Mouse (Mus musculus): ENCODE measurements around the gene Krtdap. TPM values are rescaled to one million over a fixed set of nuclear protein-coding genes. Genes with fewer than 3 reads are reported as not detected.

The Krtdap gene
- polyA plus RNA-seq, 1 experiment: not detected

DNA sequence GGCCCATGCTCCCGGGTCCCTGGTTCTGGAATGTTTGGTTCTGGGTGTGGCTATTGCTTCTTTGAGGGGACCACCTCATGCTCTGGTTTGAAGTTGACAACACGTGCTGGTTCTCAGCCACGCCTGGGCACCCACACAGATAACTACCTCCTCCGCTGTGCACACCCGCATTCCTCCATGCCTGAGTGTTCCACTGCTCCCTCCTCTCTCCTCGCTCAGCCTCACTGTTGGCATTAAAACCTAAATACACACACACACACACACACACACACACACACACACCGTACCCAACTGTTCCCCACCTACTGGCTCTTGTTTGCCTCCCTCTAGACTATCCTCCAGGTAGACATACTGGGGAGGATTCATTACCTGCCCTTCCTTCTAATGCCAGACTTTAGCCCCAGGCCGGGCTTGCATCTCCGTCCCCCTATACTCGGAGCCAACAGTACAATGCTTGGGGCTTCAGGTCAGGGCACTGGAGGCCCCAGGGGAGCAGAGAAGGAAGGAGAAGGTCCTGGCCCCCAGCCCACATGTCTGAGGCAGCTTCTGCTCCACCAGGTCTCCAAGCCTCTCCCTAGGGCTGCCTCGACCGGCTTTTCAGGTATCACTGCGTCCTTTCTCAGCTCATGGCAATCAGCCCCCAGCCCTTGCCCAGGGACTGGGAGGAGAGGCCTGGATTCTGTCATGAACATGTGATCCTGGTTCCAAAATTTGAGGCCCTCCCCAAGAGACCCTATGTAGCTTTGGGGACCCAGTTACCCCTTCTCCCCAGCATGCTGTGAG lies 37.7 kb upstream of the Krtdap start:
- Histone ChIP-seq H3K79me3 (ENCODE audit: low read depth) (no peaks in the 10 kb centered on the region), H3K4me3 (ENCODE audit: insufficient read depth, poor library complexity, severe bottlenecking) (no peak overlapping the region), H3K36me3 (ENCODE audit: control insufficient read depth, insufficient read depth) (no peaks in the 10 kb centered on the region), H3ac (ENCODE audit: control insufficient read depth, insufficient read length, low read depth) (no peak overlapping the region), H3K27me3 (ENCODE audit: control insufficient read depth, insufficient read depth, insufficient read length) (no peaks in the 10 kb centered on the region), H3K79me2 (ENCODE audit: control insufficient read depth, insufficient read depth) (no peaks in the 10 kb centered on the region)
- TF ChIP-seq CTCF (IDR thresholded peaks at IDR 0.05; ENCODE audit: control insufficient read depth, insufficient read depth, insufficient read length): no peak
- TF ChIP-seq MYOD1 (IDR thresholded peaks at IDR 0.05; ENCODE audit: control insufficient read depth, insufficient read length, low read depth): no peak
- no peak for TF ChIP-seq FOSL1 (IDR thresholded peaks at IDR 0.05; ENCODE audit: insufficient read depth, low read length, poor library complexity, severe bottlenecking)
- TF ChIP-seq USF1 (IDR thresholded peaks at IDR 0.05; ENCODE audit: low read depth): no peak
- no peak for TF ChIP-seq CEBPB (IDR thresholded peaks at IDR 0.05; ENCODE audit: low read depth)
- TF ChIP-seq MAX (IDR thresholded peaks at IDR 0.05): no peak
- no peak for TF ChIP-seq MYOG (IDR thresholded peaks at IDR 0.05; ENCODE audit: control insufficient read depth, extremely low read depth, insufficient read length)

DNA sequence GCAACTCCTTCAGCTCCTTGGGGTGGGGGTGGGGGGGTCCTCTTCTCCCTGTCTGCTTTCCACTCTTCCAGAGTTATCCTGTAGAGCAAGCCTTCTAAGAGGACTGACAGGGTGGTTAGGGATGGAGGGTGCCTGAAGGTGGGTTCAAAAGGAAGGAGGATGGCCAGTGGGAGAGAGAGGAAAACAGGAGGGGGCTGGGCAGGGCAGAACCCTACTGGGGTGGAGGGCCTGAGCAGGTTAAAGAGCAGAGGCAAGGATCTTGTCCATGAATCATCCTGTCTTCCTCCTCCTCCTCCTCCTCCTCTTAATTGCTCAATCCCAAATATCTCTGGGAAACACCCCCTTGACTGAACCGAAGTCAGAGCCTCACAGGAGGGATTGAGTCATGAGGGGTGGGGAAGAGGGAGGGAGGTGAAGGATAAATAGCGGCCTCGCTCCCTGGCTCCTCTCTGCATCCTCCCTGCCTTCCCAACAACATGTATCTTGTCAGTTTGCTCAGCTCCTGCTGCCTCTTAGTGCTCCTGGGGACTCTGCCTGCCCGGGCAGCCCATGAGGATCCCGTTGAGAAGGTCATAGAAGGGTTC lies 36.5 kb upstream of the Krtdap start, which contains the start of gene Sbsn:
TSS of gene Sbsn (plus strand) at position 386 of the 584 bp plus-strand sequence.
- no peak for TF ChIP-seq MAX (IDR thresholded peaks at IDR 0.05)
- TF ChIP-seq CEBPB (IDR thresholded peaks at IDR 0.05; ENCODE audit: low read depth): peak; percentile 73
- Histone ChIP-seq H3K4me3 (ENCODE audit: insufficient read depth, poor library complexity, severe bottlenecking) (no peak within 1 kb of the TSS), H3K27me3 (ENCODE audit: control insufficient read depth, insufficient read depth, insufficient read length) (no peaks in the 10 kb centered on the region), H3ac (ENCODE audit: control insufficient read depth, insufficient read length, low read depth) (no peak within 1 kb of the TSS), H3K36me3 (ENCODE audit: control insufficient read depth, insufficient read depth) (no peaks in the 10 kb centered on the region), H3K79me2 (ENCODE audit: control insufficient read depth, insufficient read depth) (no peaks in the 10 kb centered on the region), H3K79me3 (ENCODE audit: low read depth) (no peaks in the 10 kb centered on the region)

DNA sequence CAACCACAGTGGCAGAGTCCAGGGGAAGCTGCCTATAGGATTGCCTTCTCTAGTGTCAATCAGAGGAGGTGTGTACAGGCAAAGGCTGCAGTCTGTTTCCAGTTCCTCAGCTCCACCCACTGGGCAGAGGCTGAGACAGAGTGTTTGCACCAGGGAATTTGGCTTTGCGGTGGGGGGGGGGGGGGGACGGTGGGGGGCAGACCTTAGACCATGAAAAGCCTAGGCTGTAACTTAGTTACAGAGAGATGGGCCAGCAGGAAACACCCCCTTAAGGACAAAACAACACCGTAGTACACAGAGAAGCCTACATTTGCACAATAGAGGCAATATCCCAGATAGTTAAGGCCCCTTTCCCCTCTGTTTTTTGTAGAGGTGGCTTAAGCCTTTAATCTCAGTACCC lies 30.7 kb upstream of the Krtdap start:
- no peaks in the 10 kb centered on the region for H3K36me3 ChIP-seq (ENCODE audit: control insufficient read depth, insufficient read depth)
- H3K79me2 ChIP-seq (ENCODE audit: control insufficient read depth, insufficient read depth): no peaks in the 10 kb centered on the region
- H3K79me3 ChIP-seq (ENCODE audit: low read depth): no peaks in the 10 kb centered on the region
- no peaks in the 10 kb centered on the region for H3K27me3 ChIP-seq (ENCODE audit: control insufficient read depth, insufficient read depth, insufficient read length)
- H3K4me3 ChIP-seq (ENCODE audit: insufficient read depth, poor library complexity, severe bottlenecking): no peak overlapping the region
- TF ChIP-seq CTCF (IDR thresholded peaks at IDR 0.05; ENCODE audit: control insufficient read depth, insufficient read depth, insufficient read length) (no peak), MAX (IDR thresholded peaks at IDR 0.05) (no peak), FOSL1 (IDR thresholded peaks at IDR 0.05; ENCODE audit: insufficient read depth, low read length, poor library complexity, severe bottlenecking) (no peak), MYOD1 (IDR thresholded peaks at IDR 0.05; ENCODE audit: control insufficient read depth, insufficient read length, low read depth) (no peak), CEBPB (IDR thresholded peaks at IDR 0.05; ENCODE audit: low read depth) (no peak), MYOG (IDR thresholded peaks at IDR 0.05; ENCODE audit: control insufficient read depth, extremely low read depth, insufficient read length) (no peak), USF1 (IDR thresholded peaks at IDR 0.05; ENCODE audit: low read depth) (no peak)
- no peak overlapping the region for H3ac ChIP-seq (ENCODE audit: control insufficient read depth, insufficient read length, low read depth)

DNA sequence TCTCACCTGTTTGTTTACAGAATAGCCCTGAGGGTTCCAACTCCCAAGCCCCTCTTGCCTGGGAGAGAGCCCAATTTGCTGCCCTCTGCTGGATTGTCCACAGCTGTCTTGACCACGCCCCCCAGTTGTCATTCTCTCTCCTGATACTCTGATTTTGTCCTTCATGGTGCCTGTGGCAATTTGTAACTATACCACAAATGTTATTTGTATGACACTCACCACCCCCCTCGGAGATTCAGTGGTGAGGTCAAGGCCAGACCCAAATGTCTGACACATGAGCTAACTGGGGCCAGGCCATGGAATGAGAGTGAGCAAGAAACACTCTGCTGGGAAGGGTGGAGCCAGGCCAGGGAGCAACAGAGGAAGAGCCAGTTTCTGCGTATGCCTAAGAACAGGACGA lies 28.8 kb upstream of the Krtdap start:
- Histone ChIP-seq H3K4me3 (ENCODE audit: insufficient read depth, poor library complexity, severe bottlenecking) (no peak overlapping the region), H3K79me3 (ENCODE audit: low read depth) (no peaks in the 10 kb centered on the region), H3K36me3 (ENCODE audit: control insufficient read depth, insufficient read depth) (no peaks in the 10 kb centered on the region), H3K79me2 (ENCODE audit: control insufficient read depth, insufficient read depth) (no peaks in the 10 kb centered on the region), H3ac (ENCODE audit: control insufficient read depth, insufficient read length, low read depth) (no peak overlapping the region), H3K27me3 (ENCODE audit: control insufficient read depth, insufficient read depth, insufficient read length) (peaks cover 14% of the 10 kb centered on the region)
- TF ChIP-seq MYOD1 (IDR thresholded peaks at IDR 0.05; ENCODE audit: control insufficient read depth, insufficient read length, low read depth) (no peak), FOSL1 (IDR thresholded peaks at IDR 0.05; ENCODE audit: insufficient read depth, low read length, poor library complexity, severe bottlenecking) (no peak), CEBPB (IDR thresholded peaks at IDR 0.05; ENCODE audit: low read depth) (no peak), CTCF (IDR thresholded peaks at IDR 0.05; ENCODE audit: control insufficient read depth, insufficient read depth, insufficient read length) (no peak), MYOG (IDR thresholded peaks at IDR 0.05; ENCODE audit: control insufficient read depth, extremely low read depth, insufficient read length) (no peak), USF1 (IDR thresholded peaks at IDR 0.05; ENCODE audit: low read depth) (no peak), MAX (IDR thresholded peaks at IDR 0.05) (no peak)

DNA sequence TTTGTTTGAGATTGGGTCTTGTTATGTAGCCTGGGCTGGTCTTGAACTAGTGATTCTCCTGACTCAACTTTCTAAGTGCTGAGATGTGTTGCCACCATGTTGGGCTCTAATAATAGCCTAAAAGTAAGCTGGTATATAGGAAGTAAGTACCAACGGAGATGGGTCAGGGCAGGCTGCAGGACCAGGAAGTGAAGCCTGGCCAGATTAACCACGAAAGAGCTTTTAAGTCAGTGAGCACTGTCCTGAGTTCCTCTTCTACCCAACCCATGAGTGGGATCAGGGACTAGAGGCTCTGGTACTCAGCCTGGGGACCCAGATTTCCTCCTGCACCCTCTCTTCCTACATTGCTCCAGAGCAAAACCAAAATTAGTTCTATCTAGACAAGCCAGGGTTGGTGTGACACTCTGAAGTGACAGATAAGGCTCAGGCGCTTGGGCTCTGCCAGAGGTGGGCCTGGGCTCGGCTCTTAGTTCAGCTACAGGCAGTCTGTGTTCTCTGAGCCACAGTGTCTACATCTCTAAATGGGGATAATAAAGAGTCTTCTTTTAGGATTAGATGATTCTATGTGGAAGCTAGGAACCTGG lies 25.8 kb upstream of the Krtdap start:
- peaks cover 33% of the 10 kb centered on the region for H3K27me3 ChIP-seq (ENCODE audit: control insufficient read depth, insufficient read depth, insufficient read length)
- H3K79me3 ChIP-seq (ENCODE audit: low read depth): no peaks in the 10 kb centered on the region
- H3ac ChIP-seq (ENCODE audit: control insufficient read depth, insufficient read length, low read depth): no peak overlapping the region
- no peaks in the 10 kb centered on the region for H3K36me3 ChIP-seq (ENCODE audit: control insufficient read depth, insufficient read depth)
- no peak for TF ChIP-seq CEBPB (IDR thresholded peaks at IDR 0.05; ENCODE audit: low read depth)
- no peak for TF ChIP-seq FOSL1 (IDR thresholded peaks at IDR 0.05; ENCODE audit: insufficient read depth, low read length, poor library complexity, severe bottlenecking)
- TF ChIP-seq MAX (IDR thresholded peaks at IDR 0.05): no peak
- TF ChIP-seq CTCF (IDR thresholded peaks at IDR 0.05; ENCODE audit: control insufficient read depth, insufficient read depth, insufficient read length): no peak
- no peak for TF ChIP-seq MYOG (IDR thresholded peaks at IDR 0.05; ENCODE audit: control insufficient read depth, extremely low read depth, insufficient read length)
- TF ChIP-seq USF1 (IDR thresholded peaks at IDR 0.05; ENCODE audit: low read depth): no peak
- TF ChIP-seq MYOD1 (IDR thresholded peaks at IDR 0.05; ENCODE audit: control insufficient read depth, insufficient read length, low read depth): no peak
- H3K79me2 ChIP-seq (ENCODE audit: control insufficient read depth, insufficient read depth): no peaks in the 10 kb centered on the region
- H3K4me3 ChIP-seq (ENCODE audit: insufficient read depth, poor library complexity, severe bottlenecking): no peak overlapping the region

Measured in C2C12 (cell line).